Mouse (Mus musculus) thymus, postnatal 36 days (tissue): ENCODE measurements around the gene Pard3b.
A peak's percentile ranks its signal among the peaks of the same experiment; 100 is the strongest.

ENCODE experiments used
- DNase-seq, 2 experiments: peaks; one replicate each; pipeline ENCODE4 v3.0.0; 2022; ENCODE audit warnings: mixed read lengths in 2 of 2

Pard3b gene

DNA sequence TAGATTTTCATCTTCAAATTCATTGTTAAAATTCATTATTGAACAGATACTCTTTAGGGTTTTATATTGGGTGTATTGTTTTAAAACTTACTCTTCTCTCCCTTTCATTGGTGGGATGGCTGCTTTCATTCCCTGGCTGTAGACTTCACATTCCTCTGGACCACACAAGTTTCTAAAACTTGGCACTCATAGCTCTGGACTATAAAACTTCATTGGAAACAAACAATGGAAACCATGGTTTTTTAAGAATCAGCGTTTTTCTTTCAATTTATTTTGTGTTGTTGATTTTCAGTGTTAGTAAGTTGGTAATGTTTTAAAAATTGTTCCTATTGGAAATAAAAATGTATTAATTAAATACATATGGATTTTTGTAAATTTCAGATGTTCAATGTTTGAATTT, 118.1 kb downstream of the Pard3b start:
- no peak for DNase-seq

DNA sequence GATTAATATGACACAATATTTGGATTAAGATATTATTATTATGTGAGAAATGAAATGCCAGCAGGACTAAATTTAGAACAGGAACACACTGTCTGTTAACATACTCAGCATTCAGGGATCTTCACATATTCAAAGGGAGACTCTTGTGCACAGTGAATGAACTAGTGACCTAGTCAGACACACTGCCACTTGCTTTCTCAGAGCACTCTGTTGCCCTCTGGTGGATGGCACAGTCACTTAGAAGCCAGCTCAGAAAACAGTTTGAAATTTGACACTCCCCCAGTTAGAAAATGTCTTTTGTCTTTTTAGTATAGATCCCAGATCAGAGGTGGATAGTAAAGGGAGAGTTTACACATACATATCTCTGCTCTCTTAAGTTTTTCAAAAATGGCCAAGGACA, 132.6 kb downstream of the Pard3b start:
- DNase-seq: peak; percentile 35 to 38

DNA sequence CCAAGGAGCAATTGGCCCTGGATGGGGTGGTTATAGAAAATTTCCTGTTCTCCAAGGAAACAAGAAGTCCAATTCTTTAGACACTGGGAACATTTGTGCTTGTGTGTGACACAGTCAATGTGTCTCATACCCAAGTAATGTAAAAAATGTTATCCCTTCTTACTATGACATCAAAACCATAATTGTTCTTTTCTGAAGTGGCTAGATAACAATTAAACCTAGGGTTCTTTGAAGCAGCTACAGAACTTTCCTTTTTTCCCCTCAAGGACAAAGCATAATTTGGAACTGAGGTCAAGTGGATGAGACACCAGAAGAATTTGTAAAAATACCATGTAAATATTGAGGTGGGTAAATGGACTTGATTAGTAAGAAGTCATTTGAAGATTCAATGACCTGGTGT, 140.1 kb downstream of the Pard3b start:
- DNase-seq: no peak

DNA sequence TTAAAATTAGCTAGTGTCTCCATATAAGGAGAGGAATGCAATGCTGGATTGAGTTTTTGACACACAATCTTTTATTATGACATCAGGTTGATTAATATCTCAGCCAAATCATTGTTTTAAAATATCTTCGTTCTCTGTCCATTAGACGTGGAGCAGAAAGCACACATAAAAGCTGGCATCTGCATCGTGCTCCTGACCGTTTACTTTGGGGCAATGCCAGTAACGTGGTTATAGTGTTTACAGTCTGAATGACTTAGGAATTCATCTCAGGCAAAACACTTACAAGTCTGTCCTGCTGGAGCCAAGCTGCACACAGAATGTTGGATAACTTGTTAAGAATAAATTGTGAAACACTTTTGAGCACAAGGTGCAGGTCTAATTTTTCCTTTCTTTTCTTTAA, 141.3 kb downstream of the Pard3b start:
- DNase-seq: no peak

DNA sequence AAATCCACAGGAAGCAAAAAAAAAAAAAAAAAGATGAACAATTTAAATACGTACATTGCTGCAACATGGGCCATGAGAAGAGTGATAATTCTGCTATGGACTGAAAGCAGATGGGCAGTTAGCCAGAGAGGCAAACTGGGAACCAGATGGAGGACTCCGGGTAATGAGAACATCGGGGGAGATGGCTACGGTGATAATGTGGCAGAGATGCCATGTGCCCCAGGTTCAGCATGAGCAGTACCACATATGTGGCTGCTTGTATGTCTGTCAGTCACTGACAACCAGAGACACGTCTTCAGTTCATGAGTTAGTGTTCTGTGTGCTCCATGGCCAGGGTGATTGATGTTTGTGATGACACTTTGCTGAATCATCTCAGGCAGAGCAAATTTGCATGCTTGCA, 157.7 kb downstream of the Pard3b start:
- DNase-seq: no peak

DNA sequence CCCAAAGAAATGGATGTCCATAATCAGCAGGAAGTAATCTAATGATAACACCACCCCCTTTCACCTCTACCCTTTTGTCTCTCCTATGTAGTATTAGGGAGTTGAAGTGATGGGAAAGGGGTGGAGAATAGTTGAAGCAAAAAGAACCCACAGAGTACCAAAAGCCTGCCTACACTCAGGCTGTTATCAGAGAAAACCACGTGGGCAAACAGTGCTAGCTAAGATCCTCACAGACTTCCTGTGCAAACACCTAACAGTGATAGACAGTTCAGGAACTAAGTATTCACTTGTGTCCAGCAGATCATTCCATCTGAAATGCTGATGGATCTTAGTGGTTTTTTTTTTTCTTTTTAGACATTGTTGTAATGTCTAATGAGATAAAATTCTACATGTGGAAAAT, 181.6 kb downstream of the Pard3b start:
- no peak for DNase-seq

DNA sequence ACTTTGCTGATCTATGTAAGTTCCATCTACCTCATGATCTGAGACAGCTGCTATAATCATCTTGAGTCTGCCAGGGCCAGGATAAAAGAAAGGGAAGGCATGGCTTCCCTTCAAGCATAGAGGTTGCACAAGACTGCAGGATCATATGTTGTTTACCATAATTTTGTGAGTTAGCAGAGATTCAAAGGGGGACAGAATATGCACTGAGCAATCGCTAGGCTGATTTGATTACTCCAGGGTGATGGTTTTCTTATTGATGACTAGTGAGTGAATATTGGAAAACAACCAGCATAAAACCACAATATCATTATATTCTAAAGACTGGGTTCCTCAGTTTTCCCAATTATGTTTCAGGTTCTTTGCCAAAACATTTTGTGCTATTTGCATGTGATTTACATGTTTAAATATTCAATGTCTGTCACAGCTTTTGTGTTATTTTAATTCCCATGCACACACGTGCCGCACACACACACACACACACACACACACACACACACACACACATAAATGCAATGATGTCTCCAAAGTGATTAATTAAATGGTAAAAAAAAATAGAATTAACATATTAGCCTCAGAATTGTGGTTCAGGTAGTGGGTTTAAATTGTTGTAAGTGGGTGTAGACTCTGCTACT, 187.1 kb downstream of the Pard3b start:
- DNase-seq: no peak

DNA sequence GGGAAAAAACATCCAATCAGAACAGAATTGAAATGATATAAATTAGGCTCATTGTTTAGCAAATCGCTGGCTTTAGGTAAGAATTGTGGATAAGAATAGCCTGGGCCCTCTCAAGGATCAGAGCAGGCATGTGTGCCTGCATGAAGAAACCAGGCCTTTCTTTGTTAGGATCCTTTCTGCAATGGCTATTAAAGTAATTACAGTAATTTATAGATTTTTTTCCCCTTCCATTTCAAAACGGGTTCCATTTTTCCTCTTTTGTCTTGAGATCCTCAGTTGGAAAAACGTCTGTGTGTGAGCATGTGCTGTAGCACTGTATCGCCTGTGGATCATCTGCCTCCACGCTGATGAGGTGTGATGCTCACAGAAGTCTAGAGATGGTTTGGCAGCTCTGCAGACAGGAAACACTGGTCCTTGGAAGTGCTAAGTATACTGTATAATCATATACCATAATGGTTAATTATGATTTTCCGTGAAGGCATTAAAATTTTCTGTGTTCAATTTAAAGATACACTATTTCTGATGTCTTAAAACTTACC, 198.5 kb downstream of the Pard3b start:
- no peak for DNase-seq

DNA sequence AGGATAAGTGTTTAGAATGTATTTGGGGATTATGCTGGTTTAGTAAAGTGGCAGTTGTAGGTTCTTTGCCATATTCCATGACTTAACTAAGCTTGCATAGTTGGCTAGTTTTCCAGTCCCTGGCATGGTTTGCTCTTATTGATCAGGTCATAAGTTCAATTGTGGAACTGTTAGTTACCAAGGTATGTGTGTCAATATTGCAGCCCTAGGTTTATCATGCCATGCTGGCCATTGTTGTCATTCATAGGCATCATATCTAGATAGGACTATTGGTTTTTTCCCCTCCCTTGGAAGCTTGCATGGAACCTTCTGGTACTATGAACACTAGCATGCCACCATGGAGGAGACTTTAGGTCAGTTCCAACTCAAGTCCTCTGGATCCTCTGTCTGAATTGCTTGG, 208.0 kb downstream of the Pard3b start:
- no peak for DNase-seq

DNA sequence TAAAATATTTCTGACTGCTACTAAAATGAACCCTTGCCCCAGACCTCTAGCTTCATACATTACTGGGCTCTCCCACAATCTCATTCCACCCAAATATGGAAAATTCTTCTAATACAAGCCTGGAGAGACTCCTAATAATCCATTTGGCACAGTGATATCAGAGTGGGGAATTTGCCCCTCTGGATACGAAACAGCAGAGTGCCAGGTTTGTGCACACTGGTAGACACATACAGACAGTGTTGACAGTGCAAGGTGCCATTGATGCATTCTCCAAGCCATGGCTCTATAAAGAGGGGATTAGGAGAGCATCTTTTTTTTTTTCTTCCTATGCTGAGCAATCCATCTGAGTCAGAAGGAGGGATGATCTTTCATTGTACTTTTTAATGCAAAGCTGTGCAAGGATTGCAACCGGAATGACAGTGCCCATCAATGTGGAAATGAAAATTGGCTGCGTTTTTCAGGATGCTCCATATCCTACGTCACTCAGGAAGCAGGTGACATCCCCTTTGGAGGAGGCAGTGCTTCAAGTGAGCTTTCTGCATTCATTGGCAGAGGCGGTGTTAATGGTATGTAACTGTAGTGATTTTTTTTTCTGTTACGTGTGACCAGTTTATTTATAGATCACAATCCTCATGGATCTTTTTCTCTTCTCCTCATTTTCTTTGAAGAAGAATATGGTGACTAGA, 210.5 kb downstream of the Pard3b start:
- no peak for DNase-seq

DNA sequence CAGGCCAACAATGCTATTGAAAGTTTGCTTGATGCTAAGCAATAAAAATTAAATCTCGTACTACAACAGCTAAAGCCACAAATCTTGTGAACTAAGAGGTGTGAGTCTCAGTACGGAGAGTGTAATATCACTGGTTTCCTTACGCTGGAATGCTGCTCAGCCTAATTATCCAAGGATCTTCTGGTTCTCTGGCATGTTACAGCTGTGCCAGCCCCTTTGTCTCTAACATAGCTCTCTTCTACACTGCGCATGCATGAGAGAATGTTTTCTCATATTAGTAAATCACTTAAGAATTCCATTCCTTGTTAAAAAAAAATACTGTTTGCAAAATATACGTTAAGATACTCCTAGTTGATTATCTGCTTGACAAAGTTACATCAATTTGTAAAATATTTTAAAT, 211.8 kb downstream of the Pard3b start:
- no peak for DNase-seq

DNA sequence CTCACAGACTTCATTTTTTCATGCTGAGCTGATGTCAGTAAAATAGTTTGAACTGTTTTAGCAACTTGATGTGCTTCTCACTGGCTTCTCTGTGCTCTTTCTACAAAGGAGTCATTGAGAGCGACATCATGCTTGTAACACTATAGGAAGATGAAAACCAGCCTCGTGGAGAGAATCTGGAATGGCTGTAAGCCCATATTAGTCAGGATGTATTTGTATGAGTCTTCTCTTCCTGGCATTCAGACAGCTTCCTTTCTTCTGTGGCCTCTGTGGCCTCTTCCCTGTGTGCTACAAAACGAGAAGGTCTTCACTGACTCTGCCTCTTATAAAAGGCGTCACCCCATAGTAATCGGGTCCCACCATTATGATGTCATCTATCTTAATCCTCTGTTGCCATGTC, 212.6 kb downstream of the Pard3b start:
- DNase-seq: no peak

DNA sequence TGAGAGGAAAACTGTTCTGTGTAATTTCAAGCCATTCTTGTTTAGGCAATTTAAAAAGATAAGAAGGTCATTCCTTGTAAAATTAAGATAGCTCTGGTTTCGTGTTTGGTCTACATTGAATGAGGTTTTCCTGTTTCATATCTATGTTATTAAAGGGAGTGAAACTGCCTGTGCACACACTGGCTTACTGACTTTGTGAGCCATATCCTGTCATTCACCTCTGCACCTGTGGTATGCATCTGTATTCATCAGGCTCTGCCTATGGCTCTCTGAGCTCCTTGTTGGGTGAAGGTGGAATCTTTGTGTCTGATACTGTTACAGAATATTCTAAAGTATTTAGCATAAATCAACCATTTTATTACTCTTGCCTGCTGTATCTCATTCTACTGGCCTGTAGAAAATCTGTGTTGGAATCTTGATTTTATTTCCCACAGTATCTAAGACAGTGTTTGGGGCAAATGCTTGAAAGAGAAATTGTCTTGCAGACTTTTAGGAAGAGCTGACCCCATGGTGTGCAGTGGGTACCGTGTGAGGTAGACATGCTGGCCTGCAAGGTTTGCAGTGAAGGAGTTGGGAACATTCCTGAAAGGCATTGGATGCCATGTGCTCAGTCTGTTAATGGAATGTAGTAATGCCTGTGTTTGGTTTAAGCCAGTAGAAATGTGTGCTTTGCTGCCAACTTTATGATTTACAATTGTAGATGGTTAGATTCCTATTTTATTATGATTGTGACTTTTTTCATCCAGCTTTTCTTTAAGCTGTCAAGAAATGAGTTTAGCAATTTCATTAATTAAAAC, 228.9 kb downstream of the Pard3b start:
- no peak for DNase-seq

DNA sequence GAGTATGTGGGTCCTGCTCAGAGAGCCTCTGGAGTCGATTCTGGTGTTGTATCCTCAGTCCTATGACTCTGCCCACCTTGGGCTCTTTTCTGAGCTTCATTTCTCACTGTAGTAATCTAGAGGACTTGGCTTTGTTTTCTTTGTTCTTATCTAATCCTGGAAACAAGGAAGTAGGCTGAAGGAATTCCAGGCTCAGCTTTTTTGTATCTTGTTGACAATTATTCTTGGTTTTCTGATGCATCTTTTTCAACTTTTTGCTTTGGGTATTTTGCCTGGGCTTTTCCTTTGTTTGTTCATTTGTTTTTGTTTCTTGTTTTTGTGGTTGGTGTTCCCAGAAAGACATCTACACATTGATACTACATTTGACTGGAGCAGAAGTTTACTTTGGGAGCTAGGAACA, 236.3 kb downstream of the Pard3b start:
- no peak for DNase-seq

DNA sequence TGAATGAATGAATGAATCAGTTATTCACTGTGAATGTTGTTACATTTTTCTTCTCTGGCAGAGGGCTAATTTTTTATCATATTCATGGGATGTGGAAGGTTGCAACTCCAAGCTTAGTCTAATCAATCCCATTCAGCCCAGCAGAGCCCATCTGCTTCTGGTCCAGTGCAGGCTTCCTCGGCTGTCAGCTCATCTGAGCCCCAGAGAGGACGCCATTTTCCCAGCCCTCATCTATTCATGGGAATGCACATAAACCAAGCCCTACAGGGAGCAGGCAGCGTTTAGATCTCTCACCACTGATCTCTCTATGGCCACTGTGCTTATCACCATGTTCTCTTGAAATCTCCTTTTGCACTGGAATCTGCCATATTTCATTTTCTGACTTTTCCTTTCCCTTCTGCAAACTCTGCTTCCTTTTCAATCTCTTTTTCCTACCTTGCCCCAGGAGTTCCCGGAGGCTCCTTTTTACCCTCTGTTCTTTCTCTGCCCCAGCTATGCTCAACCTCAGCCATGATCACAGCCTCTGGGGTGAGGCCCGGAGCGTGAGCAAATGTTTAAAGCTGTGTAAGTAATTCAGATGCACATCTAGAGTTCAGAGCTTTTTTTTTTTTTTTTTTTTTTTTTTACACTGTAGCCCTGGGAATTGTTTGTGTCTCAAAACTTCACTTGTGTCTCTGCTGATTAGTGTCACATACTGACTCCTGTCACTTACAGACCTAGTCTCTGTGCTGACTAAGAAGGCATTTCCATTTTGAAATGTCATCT, 241.3 kb downstream of the Pard3b start:
- no peak for DNase-seq

DNA sequence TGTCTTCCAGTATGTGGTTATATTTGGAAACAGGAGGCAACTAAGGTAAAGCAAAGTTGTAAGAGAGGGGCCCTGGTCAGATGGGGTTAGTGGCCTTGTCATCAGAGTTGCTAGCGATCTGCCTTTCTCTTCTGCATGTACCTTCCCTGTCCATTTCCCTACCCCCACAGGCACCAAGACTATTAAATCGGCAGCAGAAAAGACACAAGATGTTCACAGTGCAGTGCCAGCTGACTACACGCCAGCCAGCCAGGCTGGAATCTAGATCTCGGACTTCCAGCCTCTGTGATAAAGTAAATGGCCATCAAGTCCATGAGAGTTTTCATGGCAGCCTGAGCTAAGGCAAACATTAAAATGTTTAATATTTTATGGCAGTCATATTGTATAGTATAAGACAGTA, 257.4 kb downstream of the Pard3b start:
- DNase-seq: no peak

DNA sequence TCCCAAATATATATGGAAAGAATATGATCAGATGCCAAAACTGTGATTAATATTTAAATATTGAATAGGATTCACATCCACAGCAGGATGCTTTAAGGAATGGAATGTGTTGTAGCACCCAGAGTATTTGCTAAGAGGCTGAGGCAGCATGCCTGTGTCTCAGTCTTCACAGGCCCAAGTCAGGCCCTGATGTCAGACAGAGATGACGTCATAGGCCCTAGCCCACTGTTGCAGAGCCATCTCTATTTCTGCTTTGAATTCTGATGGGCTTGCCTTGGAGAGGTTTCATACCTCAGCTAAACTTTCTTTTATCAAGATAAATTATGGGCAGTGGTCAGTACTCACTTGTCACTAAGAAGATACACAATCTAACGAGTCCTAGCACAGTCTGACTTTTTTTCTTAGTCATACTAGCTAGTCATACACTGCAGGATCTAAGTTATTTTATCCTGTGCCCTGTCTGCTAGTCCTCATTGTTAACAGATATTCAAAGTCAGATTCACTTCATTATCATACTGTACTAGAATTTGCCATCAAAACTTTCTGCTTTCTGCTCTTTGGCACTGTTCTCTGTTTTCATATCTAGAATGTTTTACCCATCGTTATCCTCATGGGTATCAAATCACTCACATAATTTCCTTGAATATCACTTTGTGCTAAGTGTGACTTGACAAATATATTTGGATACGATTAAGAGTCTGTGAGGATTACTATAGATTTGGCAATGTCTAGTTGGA, 264.8 kb downstream of the Pard3b start:
- no peak for DNase-seq

DNA sequence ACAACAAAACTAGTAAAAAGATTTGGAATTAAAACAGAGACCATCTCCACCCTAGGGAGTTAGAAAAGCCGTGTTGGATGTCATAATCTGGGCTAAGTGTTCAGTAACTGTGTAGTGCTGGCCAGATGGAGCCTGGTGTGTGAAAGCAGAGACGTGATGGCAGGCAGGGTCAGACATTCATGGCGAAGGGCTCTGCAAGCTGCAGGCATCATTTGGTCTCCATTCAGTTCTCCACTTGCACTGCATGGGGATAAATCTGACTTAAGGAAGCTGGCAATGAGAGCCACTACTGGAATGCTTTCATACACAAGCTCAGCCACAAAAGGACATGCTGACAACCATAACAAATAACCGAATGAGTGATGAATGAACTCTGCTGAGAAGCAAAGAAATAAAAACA, 265.4 kb downstream of the Pard3b start:
- DNase-seq: no peak

DNA sequence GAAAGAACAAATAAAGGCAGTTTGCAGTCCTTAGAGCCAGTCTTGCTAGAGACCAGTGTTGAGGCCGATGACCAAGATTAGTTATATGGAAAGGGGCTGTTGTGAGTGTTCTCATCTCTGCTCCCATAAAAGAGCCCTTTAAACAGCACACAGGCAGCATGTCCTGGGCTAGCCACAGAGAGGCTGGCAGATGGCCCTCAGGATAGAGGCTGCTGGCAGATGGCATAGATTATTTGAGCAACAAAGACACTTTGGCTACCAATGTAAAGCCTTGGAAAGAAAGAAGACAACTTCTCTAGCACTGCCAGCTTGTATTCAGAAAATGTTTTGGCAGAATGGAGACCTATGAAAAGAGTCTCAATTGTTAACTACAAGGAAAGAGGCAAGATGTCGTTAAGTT, 274.3 kb downstream of the Pard3b start:
- DNase-seq: no peak

DNA sequence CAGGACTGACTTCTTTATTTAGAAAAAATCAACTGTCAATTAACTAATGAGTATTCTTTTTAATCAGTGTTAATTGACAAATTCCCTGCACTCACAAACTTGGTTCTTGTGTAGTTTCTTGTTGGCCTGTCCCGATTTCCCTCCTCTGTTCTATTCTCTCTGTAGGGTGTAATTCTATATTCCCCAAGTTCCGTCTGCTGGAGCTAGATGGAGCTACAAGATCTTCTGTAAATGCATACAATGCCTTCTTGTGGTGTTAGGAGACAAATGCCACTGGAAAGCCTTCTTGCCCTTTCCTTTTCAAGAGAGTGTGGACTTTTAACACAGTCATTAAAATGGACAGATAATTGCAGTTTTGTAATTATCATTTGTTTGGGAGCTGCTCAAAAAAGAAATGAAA, 286.3 kb downstream of the Pard3b start:
- no peak for DNase-seq

DNA sequence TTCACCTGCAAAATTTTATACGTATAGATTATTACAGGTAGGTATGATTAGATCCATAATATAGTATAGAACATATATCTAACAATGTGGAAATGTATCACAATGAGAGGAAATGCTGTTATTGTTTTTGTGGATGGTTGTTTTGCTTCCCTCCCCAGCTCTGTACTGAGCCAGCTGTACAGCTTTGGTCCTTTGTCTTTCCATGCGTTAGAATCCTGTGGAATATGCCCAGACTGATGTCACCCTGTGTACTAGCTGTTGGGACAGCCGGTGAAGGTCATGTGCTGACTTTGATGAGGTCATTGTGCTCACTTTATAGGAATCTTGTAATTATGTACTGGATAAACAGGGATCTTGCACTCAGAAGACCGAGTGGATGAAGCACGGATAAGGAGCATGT, 286.9 kb downstream of the Pard3b start:
- DNase-seq: no peak

DNA sequence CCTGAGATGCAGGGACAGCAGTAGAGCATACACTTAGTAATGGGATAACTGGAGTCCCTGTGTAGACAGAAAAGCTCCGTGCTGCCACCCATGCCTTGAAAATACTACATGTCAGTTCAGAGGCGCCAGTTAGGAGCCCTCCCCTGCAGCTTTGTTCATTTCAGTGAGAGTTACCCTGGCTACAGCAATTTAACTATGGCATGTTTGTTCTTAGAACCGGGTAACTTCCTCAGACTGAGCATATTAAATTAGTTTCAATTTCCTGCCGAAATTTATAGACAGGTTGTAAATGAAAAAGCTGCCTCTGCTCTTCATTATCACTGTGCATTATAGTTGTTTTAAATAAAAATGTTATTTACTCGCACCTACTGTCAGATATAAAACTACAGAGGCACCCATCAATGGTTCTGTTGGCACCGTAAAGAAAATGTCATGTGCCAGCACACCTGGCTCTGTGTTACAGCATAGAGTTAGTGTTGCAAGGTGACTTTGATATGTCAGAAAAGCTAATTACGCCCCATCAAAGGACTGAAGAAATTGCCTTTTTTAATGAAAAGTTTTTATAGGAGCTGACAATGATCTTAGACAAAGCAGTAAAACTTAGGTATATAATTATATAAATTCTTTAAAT, 289.6 kb downstream of the Pard3b start:
- DNase-seq: no peak
